In genomic region chr2:77108562-77108961, GRCm38 (mm10) we compare ENCODE assay signal across 20 mouse cellular contexts.
"Had no signal": no experiment of that assay in that cellular context is flagged by ENCODE, and none has a peak within 500 bp of the region (broad histone marks: within the 10 kb centered on the region; RNA-seq: fewer than 3 reads in every experiment).

No protein-coding gene starts in this region.

- H3K36me3 ChIP-seq: limb, embryonic 12.5 days; limb, embryonic 15.5 days; liver, embryonic 12.5 days; liver, embryonic 15.5 days; lung, embryonic 15.5 days; midbrain, embryonic 12.5 days; midbrain, embryonic 15.5 days; neural tube, embryonic 12.5 days; stomach, embryonic 15.5 days had no signal

- H3K9ac ChIP-seq: limb, embryonic 12.5 days; limb, embryonic 15.5 days; liver, embryonic 12.5 days; liver, embryonic 15.5 days; lung, embryonic 15.5 days; midbrain, embryonic 12.5 days; midbrain, embryonic 15.5 days; neural tube, embryonic 12.5 days; stomach, embryonic 15.5 days had no signal

- H3K4me2 ChIP-seq: limb, embryonic 12.5 days; limb, embryonic 15.5 days; liver, embryonic 12.5 days; liver, embryonic 15.5 days; lung, embryonic 15.5 days; midbrain, embryonic 12.5 days; midbrain, embryonic 15.5 days; neural tube, embryonic 12.5 days; stomach, embryonic 15.5 days had no signal

- H3K4me1 ChIP-seq: limb, embryonic 12.5 days; limb, embryonic 15.5 days; liver, embryonic 12.5 days; liver, embryonic 15.5 days; midbrain, embryonic 12.5 days; midbrain, embryonic 15.5 days; neural tube, embryonic 12.5 days; stomach, embryonic 15.5 days had no signal

- ATAC-seq: liver, embryonic 12.5 days; midbrain, embryonic 15.5 days had no signal

- H3K4me3 ChIP-seq: left cerebral cortex, adult 2 months; limb, embryonic 12.5 days; limb, embryonic 15.5 days; liver, embryonic 12.5 days; liver, embryonic 15.5 days; lung, embryonic 15.5 days; midbrain, embryonic 12.5 days; midbrain, embryonic 15.5 days; neural tube, embryonic 12.5 days; stomach, embryonic 15.5 days had no signal

- H3K9me3 ChIP-seq: limb, embryonic 12.5 days; limb, embryonic 15.5 days; liver, embryonic 12.5 days; liver, embryonic 15.5 days; lung, embryonic 15.5 days; midbrain, embryonic 12.5 days; midbrain, embryonic 15.5 days; neural tube, embryonic 12.5 days; stomach, embryonic 15.5 days had no signal

- H3K27ac ChIP-seq: kidney, postnatal 0 days; left cerebral cortex, adult 2 months; limb, embryonic 12.5 days; limb, embryonic 15.5 days; liver, embryonic 12.5 days; liver, embryonic 15.5 days; lung, embryonic 15.5 days; midbrain, embryonic 12.5 days; midbrain, embryonic 15.5 days; neural tube, embryonic 12.5 days; stomach, embryonic 15.5 days had no signal

- H3K27me3 ChIP-seq: limb, embryonic 12.5 days; limb, embryonic 15.5 days; liver, embryonic 12.5 days; liver, embryonic 15.5 days; lung, embryonic 15.5 days; midbrain, embryonic 12.5 days; midbrain, embryonic 15.5 days; neural tube, embryonic 12.5 days; stomach, embryonic 15.5 days had no signal

- DNase-seq: kidney, postnatal 25 days; layer of hippocampus, postnatal 36 days; lung, adult 18-20 months; lung, postnatal 10 days; lung, postnatal 36 days; retina, postnatal 1 day; right cerebral cortex, postnatal 25 days; spleen, adult 18-20 months; thymus, postnatal 25 days had no signal
